Mouse (Mus musculus) limb, embryonic 14.5 days (tissue): ENCODE measurements at regions not wholly inside any gene's neighbourhood (a gene's known extent, or its start where the extent isn't known, plus 50 kb on each side); places are given as distances from the start of the nearest gene placed in this dataset.

Experiments used
- ATAC-seq: fragments of 200-750 bp; cut with Nextera tagmentation; 2 replicates; pipeline ENCODE4 v1.8.0; 2017; ENCODE audit warnings: low read depth, moderate number of reproducible peaks, moderate TSS enrichment; ENCODE audit not compliant: low FRiP score
- DNase-seq: peaks from one replicate; pipeline ENCODE4 v3.0.0-alpha.2; 2015; ENCODE audit warnings: low spot score
- H3K27ac ChIP-seq: fragments of 300-500 bp; sonication (generic); replicated peaks from 2 replicates; pipeline ENCODE4 v1.5.1; 2014; ENCODE audit warnings: low read depth, mild to moderate bottlenecking, low read length, moderate library complexity, mixed read lengths
- H3K27me3 ChIP-seq: fragments of 300-500 bp; sonication (generic); 2 replicates; pipeline ENCODE4 v1.6.1; 2014; ENCODE audit warnings: low read length, mixed read lengths; ENCODE audit not compliant: control insufficient read depth, insufficient read depth
- H3K36me3 ChIP-seq: fragments of 300-500 bp; sonication (generic); 2 replicates; pipeline ENCODE4 v1.6.1; 2014; ENCODE audit warnings: mild to moderate bottlenecking, low read length, moderate library complexity, mixed read lengths; ENCODE audit not compliant: control insufficient read depth, insufficient read depth
- H3K4me1 ChIP-seq: fragments of 300-500 bp; sonication (generic); 2 replicates; pipeline ENCODE4 v1.6.1; 2014; ENCODE audit warnings: antibody characterized with exemption, low read length, mixed read lengths; ENCODE audit not compliant: control insufficient read depth, insufficient read depth
- H3K4me2 ChIP-seq: fragments of 300-500 bp; sonication (generic); replicated peaks from 2 replicates; pipeline ENCODE4 v1.6.1; 2014; ENCODE audit warnings: low read depth, mild to moderate bottlenecking, low read length, moderate library complexity; ENCODE audit not compliant: severe bottlenecking
- H3K4me3 ChIP-seq: fragments of 300-500 bp; sonication (generic); replicated peaks from 2 replicates; pipeline ENCODE4 v1.5.1; 2014; ENCODE audit warnings: low read length
- H3K9ac ChIP-seq: fragments of 300-500 bp; sonication (generic); 2 replicates; pipeline ENCODE4 v1.6.1; 2014; ENCODE audit warnings: mild to moderate bottlenecking, low read depth, low read length, moderate library complexity; ENCODE audit not compliant: severe bottlenecking
- H3K9me3 ChIP-seq: fragments of 300-500 bp; sonication (generic); 2 replicates; pipeline ENCODE4 v1.6.1; 2016; ENCODE audit warnings: low read length; ENCODE audit not compliant: control insufficient read depth
- POLR2A ChIP-seq: fragments of 200-500 bp; IDR thresholded peaks from 2 replicates; pipeline ENCODE4 v1.8.0; 2012; ENCODE audit warnings: inconsistent platforms, mild to moderate bottlenecking, moderate library complexity, borderline replicate concordance; ENCODE audit not compliant: insufficient read depth, insufficient read length; ENCODE audit errors: extremely low read depth
- WGBS: fragments of 180-500 bp; shearing (Covaris S2); extraction: QIAGEN DNeasy Blood & Tissue Kit; methylation state at CpG from one replicate; pipeline ENCODE4 v1.1.7; 2014; 5-methylcytosine and 5-hydroxymethylcytosine counted together

DNA sequence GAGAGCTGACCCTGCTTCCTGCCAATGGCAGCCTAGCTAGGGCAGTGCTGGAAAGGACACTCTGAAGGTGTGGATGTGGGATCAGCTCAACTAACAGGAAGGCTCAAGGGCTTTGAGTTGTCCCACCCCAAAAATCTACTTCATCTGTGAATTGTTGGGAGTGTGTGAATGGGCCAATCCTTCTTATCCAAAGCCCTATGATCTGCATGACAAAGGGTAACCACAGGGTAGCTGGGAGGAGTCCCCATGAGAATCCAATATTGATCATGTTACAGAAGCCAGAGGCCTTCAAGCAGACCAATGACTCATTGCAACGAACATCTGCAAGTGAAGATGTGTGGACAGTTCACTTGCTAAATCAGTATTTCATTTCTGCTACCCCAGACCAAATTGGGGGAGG, 51.1 kb upstream of the Adra1b start:
- ATAC-seq, result no peak
- H3K27ac ChIP-seq, result no peak overlapping the region
- DNase-seq, result no peak
- no peaks in the 10 kb centered on the region for H3K9me3 ChIP-seq
- TF ChIP-seq POLR2A, result no peak
- no peaks in the 10 kb centered on the region for H3K4me1 ChIP-seq
- H3K36me3 ChIP-seq, result no peaks in the 10 kb centered on the region
- 75% methylated on average over 1 of the region's 1 CpGs for WGBS
- no peaks in the 10 kb centered on the region for H3K27me3 ChIP-seq
- no peak overlapping the region for H3K4me2 ChIP-seq
- H3K4me3 ChIP-seq, result no peak overlapping the region
- H3K9ac ChIP-seq, result no peak overlapping the region

GRCm38 (mm10) chr11:43958241-43958975, 57.4 kb upstream of the Adra1b start:
- ATAC-seq (no peak), DNase-seq (no peak)
- H3K27me3 ChIP-seq, result no peaks in the 10 kb centered on the region
- H3K9me3 ChIP-seq, result no peaks in the 10 kb centered on the region
- no peak overlapping the region for H3K9ac ChIP-seq
- 19% methylated on average over 3 of the region's 3 CpGs for WGBS
- no peak for TF ChIP-seq POLR2A
- no peaks in the 10 kb centered on the region for H3K36me3 ChIP-seq
- H3K4me3 ChIP-seq, result no peak overlapping the region
- no peak overlapping the region for H3K4me2 ChIP-seq
- H3K27ac ChIP-seq, result no peak overlapping the region
- H3K4me1 ChIP-seq, result no peaks in the 10 kb centered on the region

DNA sequence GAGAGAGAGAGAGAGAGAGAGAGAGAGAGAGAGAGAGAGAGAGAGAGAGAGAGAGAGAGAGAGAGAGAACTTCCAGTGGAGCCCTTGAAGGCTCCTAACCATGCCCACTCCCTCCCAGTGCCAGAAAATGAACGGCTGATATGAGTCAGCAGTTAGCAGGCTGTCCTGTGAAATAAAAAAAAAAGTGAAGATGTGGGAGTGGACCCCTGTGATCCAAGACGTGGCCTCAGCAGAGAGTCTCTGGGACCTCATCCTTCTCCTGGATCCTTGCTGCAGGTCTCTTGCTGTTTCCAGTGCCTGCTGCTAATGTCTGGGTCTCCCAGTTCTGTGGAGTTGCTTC, 57.9 kb upstream of the Adra1b start:
- no peaks in the 10 kb centered on the region for H3K4me1 ChIP-seq
- no peak for TF ChIP-seq POLR2A
- no peak overlapping the region for H3K4me3 ChIP-seq
- DNase-seq, result no peak
- no peak overlapping the region for H3K27ac ChIP-seq
- no peak for ATAC-seq
- 34% methylated on average over 2 of the region's 2 CpGs for WGBS
- H3K9me3 ChIP-seq, result no peaks in the 10 kb centered on the region
- no peaks in the 10 kb centered on the region for H3K27me3 ChIP-seq
- H3K9ac ChIP-seq, result no peak overlapping the region
- H3K4me2 ChIP-seq, result no peak overlapping the region
- H3K36me3 ChIP-seq, result no peaks in the 10 kb centered on the region

DNA sequence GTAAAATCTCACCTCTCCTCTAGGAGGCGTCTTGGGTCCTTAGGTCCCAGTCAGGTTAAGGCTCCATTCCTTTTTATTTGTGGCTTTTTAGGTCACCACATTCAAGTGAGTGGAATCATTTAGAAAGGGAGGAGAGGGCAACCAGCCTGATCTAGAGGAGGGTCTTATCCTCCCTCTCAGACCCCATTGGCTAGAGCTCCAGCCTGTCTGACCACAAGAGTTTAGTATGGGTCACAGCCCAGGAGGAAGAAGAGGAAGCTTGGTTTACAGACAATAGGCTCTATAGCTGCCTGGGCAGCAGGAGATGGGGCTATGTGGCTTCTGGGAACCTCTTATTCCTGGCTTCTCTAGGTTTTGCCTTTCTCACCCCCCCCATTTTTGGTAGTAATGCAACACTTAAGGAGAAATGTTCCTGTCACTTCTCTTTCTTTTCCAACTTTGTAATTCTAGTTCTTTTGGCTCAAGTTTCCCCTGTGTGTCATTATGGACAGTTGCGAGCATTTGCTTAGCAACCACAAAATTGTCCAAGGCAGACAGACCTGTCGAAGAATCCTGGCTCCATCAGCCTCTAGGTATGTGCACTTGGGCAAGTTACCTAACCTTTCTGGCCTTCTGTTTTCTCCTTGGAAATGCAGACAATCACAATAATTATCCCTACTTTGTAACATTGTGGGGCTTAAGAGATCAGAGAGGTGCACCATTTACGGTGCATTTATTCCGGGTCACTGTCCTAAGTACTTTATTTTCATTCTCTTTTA, 59.5 kb upstream of the Adra1b start:
- DNase-seq (no peak), ATAC-seq (no peak)
- no peaks in the 10 kb centered on the region for H3K4me1 ChIP-seq
- 74% methylated on average over 5 of the region's 5 CpGs for WGBS
- H3K4me2 ChIP-seq, result no peak overlapping the region
- TF ChIP-seq POLR2A, result no peak
- H3K9ac ChIP-seq, result no peak overlapping the region
- no peaks in the 10 kb centered on the region for H3K9me3 ChIP-seq
- no peaks in the 10 kb centered on the region for H3K36me3 ChIP-seq
- H3K27me3 ChIP-seq, result no peaks in the 10 kb centered on the region
- no peak overlapping the region for H3K27ac ChIP-seq
- no peak overlapping the region for H3K4me3 ChIP-seq

- TF ChIP-seq POLR2A, result no peak
- ATAC-seq, result no peak
- H3K9ac ChIP-seq, result no peak overlapping the region
- H3K4me2 ChIP-seq, result no peak overlapping the region
- H3K4me3 ChIP-seq, result no peak overlapping the region
- no peaks in the 10 kb centered on the region for H3K27me3 ChIP-seq
- no peak for DNase-seq
- H3K36me3 ChIP-seq, result no peaks in the 10 kb centered on the region
- H3K9me3 ChIP-seq, result no peaks in the 10 kb centered on the region
- 81% methylated on average over 6 of the region's 6 CpGs for WGBS
- H3K27ac ChIP-seq, result no peak overlapping the region
- no peaks in the 10 kb centered on the region for H3K4me1 ChIP-seq
Measured at GRCm38 (mm10) chr11:43961398-43962070, 60.5 kb upstream of the Adra1b start.
